Mouse (Mus musculus) urinary bladder, adult 2 months (tissue): ENCODE measurements at regions not wholly inside any gene's neighbourhood (a gene's known extent, or its start where the extent isn't known, plus 50 kb on each side); places are given as distances from the start of the nearest gene placed in this dataset.

Source experiments
- DNase-seq: peaks from one replicate; pipeline ENCODE4 v3.0.0; 2022; ENCODE audit warnings: low spot score

- DNase-seq = no peak
Measured at GRCm38 (mm10) chr12:12766510-12767304, 175.0 kb downstream of the Mycn start.

GRCm38 (mm10) chr12:12765490-12766058, 176.1 kb downstream of the Mycn start:
- no peak for DNase-seq

DNA sequence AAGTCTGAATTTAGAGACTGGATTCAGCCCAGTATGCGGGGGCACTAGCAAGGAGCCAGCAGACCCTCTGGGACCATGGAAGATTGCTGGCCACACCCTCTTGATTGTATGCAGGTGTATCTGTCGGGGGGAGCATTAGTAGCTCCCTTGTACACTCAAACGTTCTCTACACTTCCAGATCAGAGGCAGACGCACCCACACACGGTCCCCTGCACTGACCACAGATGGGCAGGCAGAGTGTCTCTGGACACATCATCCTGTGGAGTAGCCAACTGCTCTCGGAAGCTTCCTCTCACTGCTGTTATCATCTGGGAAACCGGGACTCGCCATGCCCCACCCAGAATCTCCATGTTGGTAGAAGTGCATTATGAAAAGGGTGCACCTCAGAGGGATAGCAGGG, 176.7 kb downstream of the Mycn start:
- no peak for DNase-seq

DNA sequence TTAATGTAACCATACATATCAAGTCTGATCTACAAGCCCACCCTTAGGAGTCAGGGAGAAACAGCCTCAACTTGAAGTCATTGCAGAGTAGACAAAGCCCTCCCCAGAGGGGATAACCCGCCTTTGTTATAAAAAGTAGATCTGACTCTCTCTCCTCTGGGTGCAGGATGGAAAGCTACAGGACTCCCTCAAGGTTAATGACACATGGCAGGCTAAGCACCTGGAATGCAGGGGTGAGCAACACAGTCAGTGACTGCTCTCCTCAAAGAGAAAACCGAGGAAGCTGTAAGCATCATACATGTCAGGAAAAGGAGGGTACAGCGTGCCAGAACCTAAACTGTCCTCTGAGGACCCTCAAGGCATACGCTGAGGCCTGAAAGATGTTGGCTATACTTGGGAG, 177.1 kb downstream of the Mycn start:
- no peak for DNase-seq

- no peak for DNase-seq
Measured at GRCm38 (mm10) chr12:12756301-12756948, 185.3 kb downstream of the Mycn start.

- DNase-seq = no peak
Measured at GRCm38 (mm10) chr12:12753849-12754248, 187.9 kb downstream of the Mycn start.

DNA sequence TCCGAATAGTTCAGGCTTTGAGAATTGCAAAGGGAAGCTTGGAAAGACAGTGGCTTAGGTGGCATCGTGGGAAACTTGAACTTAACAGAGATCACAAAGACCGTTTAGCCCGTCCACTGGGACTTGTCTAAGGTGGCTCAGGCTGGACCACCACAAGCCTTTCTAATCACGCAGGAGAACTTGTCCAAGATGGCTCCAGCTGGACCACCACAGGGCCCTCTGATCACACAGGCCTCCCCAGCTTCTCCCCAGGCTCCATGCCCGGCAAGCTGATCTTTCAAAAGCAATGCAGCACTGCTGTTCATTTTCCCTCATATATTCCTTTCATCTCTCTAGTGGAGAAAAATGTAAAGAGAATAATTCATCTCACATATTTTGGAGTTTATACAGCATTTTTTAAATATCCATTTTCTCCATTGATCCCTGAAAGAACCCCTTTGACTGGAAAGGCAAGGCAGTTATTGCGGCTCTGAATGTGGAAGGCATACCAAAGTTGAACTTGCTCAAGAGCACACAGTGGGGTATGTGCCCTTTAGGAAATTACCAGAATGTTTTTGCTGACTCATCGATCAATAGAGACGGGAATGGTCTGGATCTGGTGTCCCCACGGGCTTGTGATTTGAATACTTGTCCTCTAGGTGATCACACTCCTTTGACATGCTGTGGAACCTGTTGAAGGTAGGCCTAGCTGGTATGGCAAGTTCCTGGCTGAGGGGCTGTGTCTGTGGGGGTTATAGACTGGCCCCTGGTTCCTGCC, 189.9 kb downstream of the Mycn start:
- DNase-seq = no peak

- DNase-seq = no peak
Measured at GRCm38 (mm10) chr12:12749690-12750089, 192.0 kb downstream of the Mycn start.

GRCm38 (mm10) chr12:12746852-12747454, 194.8 kb downstream of the Mycn start:
- DNase-seq = no peak

DNA sequence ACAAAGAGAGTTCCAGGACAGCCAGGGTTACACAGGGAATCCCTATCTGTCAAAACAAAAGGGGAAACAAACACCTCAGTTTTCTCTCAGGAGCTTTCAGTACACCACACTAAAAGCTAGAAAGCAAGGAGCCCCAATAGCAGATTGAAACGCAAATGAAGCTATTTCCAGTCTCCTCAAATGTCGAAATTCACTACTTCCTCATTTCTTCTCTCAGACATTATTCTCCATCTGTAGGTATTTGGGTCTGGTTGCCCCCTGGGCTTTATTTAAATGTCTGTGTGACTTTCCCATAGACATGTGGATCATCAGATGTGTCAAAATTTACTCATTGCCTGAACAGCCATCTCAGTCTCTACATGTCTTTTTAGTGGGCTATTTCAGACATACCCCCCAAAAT, 197.2 kb downstream of the Mycn start:
- DNase-seq = no peak

DNA sequence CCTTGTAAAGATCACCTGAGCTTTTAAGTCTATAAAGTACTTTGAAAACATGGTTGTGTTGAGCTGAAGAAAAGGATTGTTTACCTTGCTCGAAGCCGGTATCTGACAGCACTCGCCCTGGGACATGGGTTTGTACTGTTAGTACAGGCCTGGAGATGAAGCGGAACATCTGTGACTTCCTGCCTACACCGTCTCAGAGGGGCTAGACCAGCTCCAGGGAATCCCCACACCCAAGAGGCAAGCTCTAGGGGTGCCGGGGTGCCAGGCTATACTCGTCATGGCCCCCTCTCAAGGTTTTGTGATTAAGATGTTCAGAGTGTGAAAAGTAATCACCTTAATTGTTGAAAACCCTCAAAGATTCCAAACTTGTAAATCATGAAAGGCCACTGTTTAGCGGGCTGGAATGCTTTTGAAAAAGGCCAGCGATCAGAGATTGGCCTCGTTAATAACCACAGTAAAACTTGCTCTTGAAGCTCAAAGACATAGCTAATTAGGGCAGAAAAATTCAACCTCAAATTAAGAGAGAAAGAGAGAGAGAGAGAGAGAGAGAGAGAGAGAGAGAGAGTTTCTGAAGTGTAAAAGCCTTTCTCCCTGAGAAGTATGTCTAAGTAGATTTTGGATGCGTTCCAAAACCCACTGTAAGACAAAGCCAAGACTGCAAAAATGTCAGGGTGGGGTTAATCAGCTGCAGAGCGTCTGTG, 202.9 kb downstream of the Mycn start:
- no peak for DNase-seq

DNA sequence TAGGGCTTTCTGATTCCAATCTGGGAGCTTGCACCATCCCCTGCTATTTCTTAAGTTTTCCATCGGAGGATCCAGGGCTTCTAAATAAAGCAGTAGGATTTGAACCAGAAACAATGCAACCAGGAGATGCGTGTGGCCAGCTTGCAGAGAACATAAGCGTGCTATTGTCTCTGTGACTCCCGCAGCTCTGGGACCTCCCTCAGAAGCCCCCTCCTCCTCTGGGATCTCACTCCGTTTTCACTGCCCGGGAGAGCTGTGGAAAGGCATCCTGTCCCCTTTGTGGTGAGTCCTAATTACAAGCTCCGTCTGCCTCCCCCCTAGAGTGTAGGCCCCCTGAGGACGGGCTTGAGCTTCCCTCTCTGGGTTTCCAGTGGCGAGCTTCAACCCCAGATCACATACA, 215.9 kb downstream of the Mycn start:
- no peak for DNase-seq

- DNase-seq = no peak
Measured at GRCm38 (mm10) chr12:12725075-12725474, 216.6 kb downstream of the Mycn start.

DNA sequence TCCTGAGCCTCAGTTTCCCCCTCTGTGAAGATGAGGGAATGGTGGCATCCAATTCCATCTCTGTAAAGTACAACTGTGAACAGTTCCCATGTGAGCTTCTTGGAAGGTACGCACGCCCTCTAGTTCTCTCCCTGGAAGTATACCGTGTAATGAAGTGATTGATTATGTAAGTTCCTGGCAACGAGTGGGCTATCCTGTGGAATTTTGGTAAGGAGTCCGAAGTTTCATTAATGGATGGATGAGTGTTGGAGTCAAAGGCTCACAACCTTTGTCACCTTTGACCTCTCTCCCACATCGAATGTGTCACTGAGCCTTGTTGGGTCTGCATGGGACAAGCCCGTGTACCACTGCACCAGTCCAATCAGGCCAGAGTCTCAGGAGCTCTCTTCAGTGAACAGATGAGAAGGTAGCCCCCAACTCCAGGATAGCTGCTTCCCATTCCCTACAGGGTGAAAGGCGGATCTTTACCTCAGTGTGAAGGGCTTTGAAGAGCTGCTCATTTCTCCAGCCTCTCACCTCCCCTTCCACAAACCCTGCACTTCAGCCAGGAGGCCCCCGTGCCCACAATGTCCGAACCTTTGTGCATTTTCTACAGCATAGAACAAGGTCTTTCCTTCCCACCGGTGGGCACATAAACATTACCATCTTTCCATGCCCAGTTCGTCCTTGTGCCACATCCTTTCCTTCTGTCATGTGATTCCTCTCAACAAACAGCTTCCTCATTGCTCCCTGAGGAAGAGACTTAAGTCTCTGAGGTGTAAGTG, 217.8 kb downstream of the Mycn start:
- no peak for DNase-seq

- no peak for DNase-seq
Measured at GRCm38 (mm10) chr12:12722982-12723661, 218.6 kb downstream of the Mycn start.

- no peak for DNase-seq
Measured at GRCm38 (mm10) chr12:12716691-12717090, 225.0 kb downstream of the Mycn start.

DNA sequence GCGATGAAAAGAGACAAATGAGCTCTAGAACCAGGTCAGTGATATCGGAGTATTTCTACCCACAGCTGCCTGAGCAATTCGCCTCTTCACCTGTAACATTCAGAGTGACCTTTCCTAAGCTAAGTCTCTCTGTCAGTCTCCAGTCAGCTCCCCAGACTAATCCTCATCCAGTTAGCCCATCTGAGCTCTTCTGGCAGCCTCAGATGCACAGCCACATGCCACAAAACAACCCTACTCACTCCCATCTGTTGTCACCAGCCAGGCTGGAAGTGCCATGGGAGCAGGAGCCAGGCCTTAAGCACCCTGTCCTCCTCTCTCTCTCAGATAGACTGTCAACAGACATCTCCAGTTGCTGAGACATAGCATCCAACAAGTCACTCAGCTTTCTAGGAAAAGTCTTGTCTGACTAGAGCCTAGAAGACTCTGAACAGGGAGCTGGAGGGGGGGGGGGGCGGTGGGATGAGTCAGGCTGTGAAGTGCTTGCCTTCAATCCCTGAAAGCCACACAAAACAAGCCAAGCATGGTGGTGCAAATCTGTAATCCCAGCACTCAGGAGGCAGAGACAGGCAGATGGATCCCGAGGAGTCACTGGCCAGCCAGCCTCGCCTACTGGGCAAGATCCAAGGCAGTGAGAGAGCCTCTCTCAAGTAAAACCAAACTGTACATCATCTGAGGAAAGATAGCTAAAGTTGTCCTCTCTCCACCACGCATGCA, 225.6 kb downstream of the Mycn start:
- no peak for DNase-seq

GRCm38 (mm10) chr12:12715528-12715927, 226.2 kb downstream of the Mycn start:
- DNase-seq = no peak

DNA sequence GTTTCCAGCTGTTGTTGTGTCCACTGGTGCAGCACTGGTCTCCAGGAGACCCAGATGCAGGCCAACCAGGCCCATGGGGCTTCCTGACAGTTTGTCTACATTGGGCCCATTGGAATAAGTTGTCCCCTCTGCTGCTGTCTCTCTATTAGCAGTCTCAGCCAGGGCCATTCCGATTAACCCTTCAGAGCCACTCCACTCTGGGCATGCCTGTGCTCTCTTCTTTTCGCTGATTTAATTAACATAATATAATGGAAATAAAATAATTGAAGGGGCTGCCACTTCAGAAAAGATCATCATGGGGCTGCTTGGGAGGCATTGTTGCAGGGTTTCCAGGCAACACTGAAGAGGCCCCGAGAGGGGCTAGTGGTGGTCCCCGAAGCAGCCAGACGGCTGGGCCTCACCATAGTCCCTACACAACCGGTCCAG, 231.5 kb downstream of the Mycn start:
- no peak for DNase-seq
